Mouse (Mus musculus): ENCODE data around the gene Sgsm3. TPM values are rescaled to one million over a fixed set of nuclear protein-coding genes. Genes with fewer than 3 reads are reported as not detected.
"Not testable (repeated sequence)": the region's sequence is repeated elsewhere in the genome, so short reads cannot be mapped to it uniquely, and the experiment has no call there.

The Sgsm3 gene
- polyA plus RNA-seq (2016; fragmentation: Nextera tagmentation; extraction: Ambion mirVana), result 23.7 and 26.4 TPM in 2 replicates

DNA sequence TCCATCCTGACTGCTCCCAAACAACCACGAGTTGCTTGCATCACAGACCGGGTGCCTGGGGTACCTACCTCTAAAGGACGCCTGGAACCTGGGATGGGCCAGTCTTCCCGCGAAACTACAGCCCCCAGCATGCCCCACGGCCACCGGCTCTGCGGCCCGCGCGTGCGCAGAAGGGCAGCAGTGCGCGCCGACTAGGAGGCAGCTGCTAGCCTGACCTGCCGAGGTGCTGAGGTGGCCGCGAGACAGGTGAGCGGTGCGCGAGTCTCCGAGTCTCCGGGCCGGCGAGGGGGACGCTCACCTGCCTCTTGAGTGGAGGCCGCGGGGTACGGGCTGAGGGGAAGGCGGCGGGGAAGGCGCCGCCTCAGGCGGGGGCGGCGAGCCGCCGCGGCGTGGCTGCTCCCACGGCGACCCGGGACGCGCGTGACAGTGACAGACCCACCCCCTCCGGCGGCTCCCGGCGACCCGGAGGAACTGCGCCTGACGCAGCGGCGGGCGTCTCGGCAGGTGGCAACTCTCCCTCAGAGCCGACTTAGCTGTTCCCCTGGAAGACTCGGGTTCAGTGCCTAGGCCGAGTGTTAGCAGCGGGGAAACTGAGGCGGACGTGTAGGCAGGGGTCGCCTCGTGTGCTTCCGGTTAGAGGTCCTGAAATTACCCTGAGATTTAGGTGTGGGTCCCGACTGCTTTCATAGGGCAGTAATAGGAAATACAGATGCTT is at the start of gene Sgsm3:
Gene Sgsm3 (plus strand): TSS at position 146 of the 715 bp plus-strand sequence.
- WGBS, result under 1% methylated on average over 67 of the region's 67 CpGs
- Histone ChIP-seq H3K36me3 (no peaks in the 10 kb centered on the region), H3K9me3 (no peaks in the 10 kb centered on the region), H3K27me3 (ENCODE audit: insufficient read depth, poor library complexity, severe bottlenecking) (no peaks in the 10 kb centered on the region), H3K27ac (peak within 1 kb of the TSS; percentile 91), H3K4me1 (peaks cover 25% of the 10 kb centered on the region), H3K4me3 (peak within 1 kb of the TSS; percentile 96)
- DNase-seq (ENCODE audit: low spot score), result peak; percentile 94

DNA sequence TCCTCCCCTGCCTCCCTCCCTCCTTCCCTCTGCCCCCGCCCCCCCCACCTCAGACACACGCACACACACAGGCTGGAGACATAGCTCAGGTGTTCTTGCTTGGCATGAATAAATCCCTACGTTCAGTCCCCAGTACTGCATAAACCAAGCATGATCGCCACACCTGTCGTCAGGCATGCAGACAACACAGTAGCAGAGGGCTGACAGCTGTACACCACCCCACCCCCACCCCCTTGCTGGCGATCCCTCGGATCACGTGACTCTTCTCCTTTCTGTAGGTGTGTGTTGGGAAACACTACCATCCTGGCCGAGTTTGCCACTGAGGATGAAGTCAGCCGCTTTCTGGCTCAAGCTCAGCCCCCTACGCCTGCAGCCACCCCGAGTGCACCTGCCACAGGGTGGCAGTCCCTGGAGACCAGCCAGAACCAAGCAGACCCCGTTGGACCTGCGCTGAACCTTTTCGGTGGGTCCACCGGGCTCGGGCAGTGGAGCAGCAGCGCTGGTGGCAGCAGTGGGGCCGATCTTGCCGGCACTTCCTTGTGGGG is 48.7 kb upstream of the Sgsm3 start:
- no peak overlapping the region for H3K27ac ChIP-seq
- WGBS, result 76% methylated on average over 20 of the region's 20 CpGs
- no peak for DNase-seq (ENCODE audit: low spot score)
- peaks cover 56% of the 10 kb centered on the region for H3K36me3 ChIP-seq
- H3K4me3 ChIP-seq, result no peak overlapping the region
- no peaks in the 10 kb centered on the region for H3K9me3 ChIP-seq
- H3K27me3 ChIP-seq (ENCODE audit: insufficient read depth, poor library complexity, severe bottlenecking), result no peaks in the 10 kb centered on the region
- peaks cover 13% of the 10 kb centered on the region for H3K4me1 ChIP-seq

DNA sequence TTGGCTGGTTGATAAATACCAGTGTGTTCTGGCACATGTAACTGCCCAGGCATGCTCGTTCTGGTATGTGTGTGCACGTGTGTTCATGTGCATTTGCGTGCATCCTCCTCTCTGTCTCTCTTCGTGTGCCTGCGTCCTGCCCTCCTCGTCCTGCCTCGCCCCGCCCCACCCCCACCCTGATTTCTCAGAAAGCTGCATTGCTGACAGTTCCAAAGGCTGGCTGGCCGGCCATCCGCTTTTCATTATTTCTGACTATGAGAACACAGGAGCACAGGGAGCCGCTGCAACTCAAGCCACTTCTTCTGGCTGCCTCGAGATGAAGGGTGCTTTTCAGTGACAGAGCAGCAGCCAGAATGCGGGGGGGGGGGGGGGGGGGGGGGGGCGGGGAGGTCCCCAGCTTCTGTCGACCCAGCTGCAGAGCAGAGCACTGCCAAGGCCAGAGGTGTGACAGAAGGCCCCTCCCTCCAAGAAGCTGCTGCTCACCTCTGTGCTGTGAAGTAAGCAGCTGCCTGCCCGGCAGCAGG is 47.5 kb upstream of the Sgsm3 start:
- no peak overlapping the region for H3K4me3 ChIP-seq
- H3K36me3 ChIP-seq, result peaks cover 53% of the 10 kb centered on the region
- no peaks in the 10 kb centered on the region for H3K27me3 ChIP-seq (ENCODE audit: insufficient read depth, poor library complexity, severe bottlenecking)
- peak; percentile 82 for DNase-seq (ENCODE audit: low spot score)
- 24% methylated on average over 13 of the region's 16 CpGs for WGBS
- no peaks in the 10 kb centered on the region for H3K9me3 ChIP-seq
- H3K4me1 ChIP-seq, result peaks cover 13% of the 10 kb centered on the region
- H3K27ac ChIP-seq, result peak overlapping the region; percentile 42

DNA sequence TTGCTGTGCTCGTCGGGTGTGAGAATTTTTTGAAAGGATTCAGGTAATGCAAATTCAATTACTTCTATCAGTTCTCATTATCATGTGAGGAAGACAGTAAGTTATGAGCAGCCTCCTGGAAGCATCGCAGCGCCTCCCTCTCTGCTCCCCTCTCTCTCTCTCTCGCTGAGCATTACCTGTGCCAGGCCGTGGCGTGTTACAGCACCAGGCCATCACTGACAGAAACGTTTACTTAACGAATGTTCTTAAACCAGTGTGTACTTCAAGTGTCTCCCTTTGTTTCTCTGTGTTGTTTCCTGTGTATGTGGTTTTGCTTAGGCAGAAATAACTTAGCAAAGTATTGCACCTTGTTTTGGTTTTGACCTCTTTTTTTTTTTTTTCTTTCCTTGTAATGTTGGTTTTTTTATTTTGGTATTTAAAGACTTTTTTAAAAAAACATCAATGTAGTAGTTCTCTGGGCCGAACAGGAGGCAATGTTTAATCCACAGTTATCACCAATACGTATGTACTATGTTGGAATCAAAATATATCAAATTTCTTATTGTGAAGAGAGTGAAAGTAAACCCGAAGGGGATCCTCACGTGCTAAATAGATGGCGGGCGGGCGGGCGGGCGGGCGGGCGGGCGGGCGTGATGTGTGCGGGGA is 46.8 kb upstream of the Sgsm3 start:
- DNase-seq (ENCODE audit: low spot score); H3K27me3 ChIP-seq (ENCODE audit: insufficient read depth, poor library complexity, severe bottlenecking); H3K9me3 ChIP-seq; H3K4me3 ChIP-seq; H3K27ac ChIP-seq: not testable (repeated sequence)
- Histone ChIP-seq H3K4me1 (peaks cover 13% of the 10 kb centered on the region), H3K36me3 (peaks cover 56% of the 10 kb centered on the region)
- WGBS, result 86% methylated on average over 23 of the region's 23 CpGs

DNA sequence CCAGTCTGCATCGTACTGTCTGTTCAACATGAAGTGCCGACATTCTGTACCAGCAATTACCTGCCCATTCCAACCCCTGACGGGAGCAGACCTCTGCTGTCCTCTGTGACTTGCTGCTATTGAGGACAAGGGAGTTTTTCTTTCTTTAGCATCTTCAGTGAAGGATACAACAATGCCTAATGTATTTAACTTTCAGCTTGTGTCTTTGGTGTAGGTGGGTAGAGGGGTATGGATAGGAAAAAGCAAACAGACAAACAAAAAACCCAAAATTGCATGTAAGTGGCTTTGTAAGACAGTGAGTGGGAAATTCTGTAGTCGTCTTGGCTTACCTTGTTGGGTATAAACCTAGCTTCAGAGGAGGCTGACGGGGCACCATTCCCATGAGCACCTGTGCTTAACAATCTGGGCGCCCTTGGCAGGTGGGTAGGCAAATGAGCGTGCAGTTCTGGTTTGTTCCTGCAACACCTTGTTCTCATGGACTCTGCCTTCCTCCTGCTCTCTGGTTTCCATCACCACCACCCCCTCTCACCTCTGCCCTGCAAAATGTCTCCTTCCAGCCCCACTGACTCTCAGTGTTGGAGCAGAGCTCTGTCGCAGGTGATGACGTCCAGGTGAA is 46.1 kb upstream of the Sgsm3 start:
- 77% methylated on average over 9 of the region's 9 CpGs for WGBS
- H3K27ac ChIP-seq, result no peak overlapping the region

DNA sequence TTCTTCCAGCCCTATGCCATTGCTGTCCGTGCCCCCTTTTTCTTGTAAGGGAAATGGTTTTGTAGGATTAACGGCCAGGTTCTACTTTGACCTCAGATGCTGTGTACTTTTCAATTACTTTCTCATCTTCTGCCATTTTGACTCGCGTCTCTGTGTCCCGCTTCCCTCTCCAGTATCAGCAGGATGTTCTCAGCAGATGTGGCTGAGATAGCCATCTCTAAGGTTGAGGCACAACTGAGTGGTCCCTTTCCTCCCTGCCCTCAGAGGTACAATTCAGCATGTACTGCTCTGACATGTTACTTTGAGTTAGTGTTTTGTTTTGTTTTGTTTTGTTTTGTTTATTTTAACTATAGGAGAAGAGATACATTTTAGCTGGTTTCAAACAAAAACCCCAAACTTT is 42.7 kb upstream of the Sgsm3 start:
- no peaks in the 10 kb centered on the region for H3K9me3 ChIP-seq
- peaks cover 28% of the 10 kb centered on the region for H3K36me3 ChIP-seq
- H3K4me1 ChIP-seq, result peaks cover 15% of the 10 kb centered on the region; the same call in 1 of the 2 replicates
- 83% methylated on average over 5 of the region's 5 CpGs for WGBS
- no peak overlapping the region for H3K4me3 ChIP-seq
- no peaks in the 10 kb centered on the region for H3K27me3 ChIP-seq (ENCODE audit: insufficient read depth, poor library complexity, severe bottlenecking)
- DNase-seq (ENCODE audit: low spot score), result no peak
- H3K27ac ChIP-seq, result no peak overlapping the region

More for the DNA sequence above, 46.1 kb upstream of the Sgsm3 start:
- no peak for DNase-seq (ENCODE audit: low spot score)
- Histone ChIP-seq H3K4me1 (peaks cover 15% of the 10 kb centered on the region), H3K27me3 (ENCODE audit: insufficient read depth, poor library complexity, severe bottlenecking) (no peaks in the 10 kb centered on the region), H3K4me3 (no peak overlapping the region), H3K36me3 (peaks cover 56% of the 10 kb centered on the region), H3K9me3 (no peaks in the 10 kb centered on the region)

- Histone ChIP-seq H3K36me3 (peaks cover 32% of the 10 kb centered on the region), H3K4me1 (peaks cover 9% of the 10 kb centered on the region; the same call in 1 of the 2 replicates), H3K27me3 (ENCODE audit: insufficient read depth, poor library complexity, severe bottlenecking) (no peaks in the 10 kb centered on the region), H3K27ac (no peak overlapping the region), H3K4me3 (no peak overlapping the region), H3K9me3 (no peaks in the 10 kb centered on the region)
- 70% methylated on average over 3 of the region's 3 CpGs for WGBS
- DNase-seq (ENCODE audit: low spot score), result no peak
Observed at GRCm38 (mm10) chr15:80936686-80937085, 40.9 kb upstream of the Sgsm3 start.

- Histone ChIP-seq H3K9me3 (no peaks in the 10 kb centered on the region), H3K27ac (no peak overlapping the region), H3K27me3 (ENCODE audit: insufficient read depth, poor library complexity, severe bottlenecking) (no peaks in the 10 kb centered on the region), H3K4me3 (no peak overlapping the region), H3K36me3 (peaks cover 28% of the 10 kb centered on the region), H3K4me1 (peaks cover 9% of the 10 kb centered on the region; the same call in 1 of the 2 replicates)
- WGBS, result 76% methylated on average over 4 of the region's 4 CpGs
- DNase-seq (ENCODE audit: low spot score), result no peak
Observed at GRCm38 (mm10) chr15:80938615-80939014, 39.0 kb upstream of the Sgsm3 start.

DNA sequence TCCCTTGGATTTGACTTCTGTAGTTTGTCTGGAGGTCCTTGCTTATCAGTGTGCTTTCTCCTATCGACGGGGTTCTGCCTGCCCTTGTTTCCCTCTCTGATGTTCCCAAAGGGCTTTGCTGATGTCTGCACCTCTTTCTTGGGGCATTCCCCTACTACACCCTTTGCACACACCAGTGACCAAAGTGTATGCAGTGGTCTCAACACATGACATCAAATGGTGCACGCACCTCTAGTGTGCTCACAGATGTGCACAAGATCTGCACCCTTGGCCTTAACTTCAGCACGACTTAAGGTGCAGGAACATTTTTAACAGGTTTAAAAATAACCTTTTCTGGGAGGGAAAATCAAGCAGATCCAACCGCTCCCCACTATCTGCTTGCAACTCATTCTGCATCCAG is 38.2 kb upstream of the Sgsm3 start:
- Histone ChIP-seq H3K4me3 (no peak overlapping the region), H3K4me1 (peaks cover 9% of the 10 kb centered on the region; the same call in 1 of the 2 replicates), H3K27ac (no peak overlapping the region), H3K27me3 (ENCODE audit: insufficient read depth, poor library complexity, severe bottlenecking) (no peaks in the 10 kb centered on the region), H3K36me3 (peaks cover 22% of the 10 kb centered on the region; the same call in 1 of the 2 replicates), H3K9me3 (no peaks in the 10 kb centered on the region)
- WGBS, result 49% methylated on average over 5 of the region's 5 CpGs
- no peak for DNase-seq (ENCODE audit: low spot score)

GRCm38 (mm10) chr15:80941468-80942040 is 36.0 kb upstream of the Sgsm3 start:
- WGBS, result 94% methylated on average over 6 of the region's 6 CpGs
- Histone ChIP-seq H3K36me3 (0 out of 2 replicates have a peak, but pooled peaks cover 5% of the 10 kb centered on the region), H3K27ac (no peak overlapping the region), H3K9me3 (no peaks in the 10 kb centered on the region), H3K27me3 (ENCODE audit: insufficient read depth, poor library complexity, severe bottlenecking) (no peaks in the 10 kb centered on the region), H3K4me3 (no peak overlapping the region), H3K4me1 (peaks cover 7% of the 10 kb centered on the region; the same call in 1 of the 2 replicates)
- no peak for DNase-seq (ENCODE audit: low spot score)

DNA sequence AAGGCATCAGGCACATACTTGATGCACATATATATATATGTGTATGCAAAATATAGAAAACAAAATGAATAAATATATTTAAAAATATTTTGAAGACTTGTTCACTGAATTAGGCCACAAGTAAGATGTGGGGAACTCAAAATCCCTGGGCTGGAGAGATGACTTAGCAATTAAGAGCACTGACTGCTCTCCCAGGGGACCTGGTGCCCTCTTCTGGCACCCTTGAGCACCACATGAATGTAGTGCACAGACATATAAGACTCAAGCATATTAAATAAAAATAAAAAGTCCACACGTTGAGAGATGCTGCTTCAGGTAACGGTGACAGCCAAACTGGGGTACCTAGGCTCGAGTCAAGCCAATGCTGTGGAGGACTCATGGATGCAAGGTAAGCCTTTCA is 31.7 kb upstream of the Sgsm3 start:
- Histone ChIP-seq H3K27me3 (ENCODE audit: insufficient read depth, poor library complexity, severe bottlenecking) (no peaks in the 10 kb centered on the region), H3K36me3 (peaks cover 12% of the 10 kb centered on the region; the same call in 1 of the 2 replicates), H3K4me1 (peaks cover 13% of the 10 kb centered on the region), H3K9me3 (no peaks in the 10 kb centered on the region), H3K27ac (no peak overlapping the region), H3K4me3 (no peak overlapping the region)
- no peak for DNase-seq (ENCODE audit: low spot score)
- WGBS, result 52% methylated on average over 3 of the region's 3 CpGs
